Mouse (Mus musculus) left cerebral cortex, postnatal 4 days (tissue): ENCODE measurements around the gene Cib3. TPM values are rescaled to one million over a fixed set of nuclear protein-coding genes. Genes with fewer than 3 reads are reported as not detected.

Experiments
- DNase-seq: peaks from one replicate; pipeline ENCODE4 v3.0.0-alpha.2; 2022
- intact Hi-C: fragments of 180-260 bp; cut with DNase I; formaldehyde crosslinking; loops from one replicate; pipeline ENCODE4 v1.15.1; 2025
- total RNA-seq, 2 experiments: library from RNA; stranded (reverse); gene quantifications; 2 replicates each; pipeline ENCODE4 v1.2.3; 2021

The Cib3 gene
- total RNA-seq, 2 experiments from 2014 or later: 0.16 TPM; not detected in 1

DNA sequence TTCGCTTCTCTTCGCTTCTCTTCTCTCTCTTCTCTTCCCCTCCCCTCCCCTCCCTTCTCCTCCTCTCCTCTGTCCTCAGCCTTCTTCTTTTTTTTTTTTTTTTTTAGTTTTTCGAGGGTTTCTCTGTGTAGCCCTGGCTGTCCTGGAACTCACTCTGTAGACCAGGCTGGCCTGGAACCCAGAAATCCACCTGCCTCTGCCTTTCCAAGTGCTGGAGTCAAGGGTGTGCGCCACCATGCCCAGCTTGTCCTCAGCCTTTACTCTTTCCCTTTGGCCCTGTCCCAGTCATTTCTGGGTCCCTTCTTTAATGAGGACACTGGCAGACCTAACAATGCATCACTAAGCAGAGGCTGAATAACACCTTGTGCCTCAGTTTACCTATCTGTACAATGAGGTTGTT lies 899 bp upstream of the Cib3 start, which contains the start of gene Gm11034:
Gm11034 (minus strand) TSS at position 101 of the 400 bp plus-strand sequence.
- intact Hi-C loops: no loop called here
- DNase-seq: no peak

GRCm38 (mm10) chr8:72211846-72212245 lies 791 bp downstream of the Cib3 start:
- no peak for DNase-seq
- intact Hi-C loops: no loop called here

DNA sequence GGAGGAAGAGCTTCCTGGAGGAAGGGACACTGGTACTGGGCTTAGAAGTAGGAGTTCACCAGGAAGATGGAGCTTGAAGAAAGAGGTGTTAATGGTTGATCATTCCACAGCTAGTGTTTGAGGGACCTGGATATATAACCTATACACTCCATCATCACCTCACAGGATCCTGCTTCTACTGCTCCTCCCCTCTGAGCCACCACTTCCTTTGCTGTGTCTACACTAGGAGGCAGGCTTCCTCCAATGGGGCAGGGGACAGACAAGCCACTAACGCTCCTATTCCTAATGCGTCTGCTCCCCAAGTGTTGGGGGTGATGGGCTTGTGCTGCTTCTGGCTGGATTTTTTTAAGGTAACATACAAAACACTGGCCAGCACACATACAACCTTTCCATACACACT lies 1.9 kb downstream of the Cib3 start:
- no peak for DNase-seq

DNA sequence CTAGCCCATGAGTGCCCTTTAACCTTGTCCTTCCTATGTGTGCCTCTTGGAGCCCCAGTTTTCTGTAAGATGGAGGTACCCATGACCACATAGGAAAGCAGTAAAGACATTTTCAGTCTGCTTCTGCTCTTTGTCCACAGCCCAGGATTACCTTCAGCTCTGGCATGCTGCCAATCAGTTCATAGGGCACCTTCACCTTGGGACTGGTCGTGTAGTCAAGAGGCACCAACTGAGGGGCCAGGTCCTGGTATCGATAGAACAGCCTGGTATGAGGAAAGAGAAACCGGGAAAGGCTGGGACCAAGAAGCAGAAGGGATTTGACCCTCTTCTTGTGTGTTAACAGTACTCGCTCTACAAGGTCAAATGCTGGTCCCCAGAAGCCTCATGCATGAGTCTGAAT lies 2.4 kb downstream of the Cib3 start:
- intact Hi-C loops: no loop called here
- DNase-seq: no peak

More for the DNA sequence above, 1.9 kb downstream of the Cib3 start:
- intact Hi-C loops: no loop called here

- intact Hi-C loops: no loop called here
- no peak for DNase-seq
Observed at GRCm38 (mm10) chr8:72208582-72208981, 4.1 kb downstream of the Cib3 start.

DNA sequence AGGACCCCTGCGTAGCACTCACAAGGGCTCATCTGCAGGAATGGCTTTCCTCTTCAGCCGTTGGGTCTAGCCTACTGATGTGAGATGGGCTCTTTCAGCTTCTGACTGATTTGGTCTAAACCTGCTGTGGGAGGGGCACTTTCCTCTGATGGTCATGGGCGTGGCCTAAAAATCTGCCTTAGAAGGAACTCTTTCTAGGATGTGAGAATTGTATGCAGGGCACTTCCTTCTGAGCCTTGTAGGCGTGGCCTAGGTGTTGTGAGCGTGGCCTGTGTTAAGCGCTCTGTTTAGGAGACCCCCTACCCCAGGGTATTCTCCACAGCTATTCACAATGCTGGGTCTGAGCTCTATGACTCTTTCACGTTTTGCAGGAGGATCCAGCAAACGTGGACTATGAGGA lies 14.6 kb downstream of the Cib3 start:
- intact Hi-C loops: no loop called here

GRCm38 (mm10) chr8:72192065-72192464 lies 20.6 kb downstream of the Cib3 start:
- intact Hi-C loops: no loop called here
- no peak for DNase-seq

More for the DNA sequence above, 14.6 kb downstream of the Cib3 start:
- no peak for DNase-seq

GRCm38 (mm10) chr8:72190215-72190539 lies 22.5 kb downstream of the Cib3 start:
- intact Hi-C loops: no loop called here
- DNase-seq: no peak

- intact Hi-C loops: no loop called here
- no peak for DNase-seq
Observed at GRCm38 (mm10) chr8:72189417-72190214, 23.0 kb downstream of the Cib3 start, which contains the start of gene Hsh2d. TSS of gene Hsh2d (plus strand) at chr8:72189638.

DNA sequence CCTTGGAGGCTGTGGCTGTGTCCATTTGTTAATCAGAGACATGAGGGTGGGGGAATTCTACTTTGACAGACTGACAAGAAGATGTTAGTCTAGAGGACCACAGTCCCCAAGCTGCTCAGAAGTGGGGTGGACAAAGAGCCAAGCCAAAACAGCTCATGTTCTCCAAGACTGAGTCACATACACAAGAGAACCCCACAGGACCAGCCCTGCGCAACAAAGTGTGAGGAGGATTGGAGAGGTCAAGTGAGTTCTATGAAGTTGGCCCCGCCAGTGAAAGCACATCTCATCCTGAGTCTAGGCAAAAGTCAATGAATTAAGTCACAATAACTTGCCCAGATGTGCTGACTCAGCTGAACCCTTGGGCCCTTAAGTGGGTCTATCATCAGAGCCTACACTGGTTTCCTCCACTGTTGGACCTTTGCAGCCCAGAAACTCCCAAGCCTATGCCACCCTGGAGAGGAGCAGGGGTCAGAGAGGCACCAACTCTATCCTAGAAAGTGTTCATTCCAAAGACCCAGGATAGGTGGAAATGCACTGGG lies 24.8 kb downstream of the Cib3 start:
- intact Hi-C loops: no loop called here
- DNase-seq: no peak

GRCm38 (mm10) chr8:72183554-72184202 lies 29.0 kb downstream of the Cib3 start:
- intact Hi-C loops: no loop called here
- peak; percentile 32 for DNase-seq

DNA sequence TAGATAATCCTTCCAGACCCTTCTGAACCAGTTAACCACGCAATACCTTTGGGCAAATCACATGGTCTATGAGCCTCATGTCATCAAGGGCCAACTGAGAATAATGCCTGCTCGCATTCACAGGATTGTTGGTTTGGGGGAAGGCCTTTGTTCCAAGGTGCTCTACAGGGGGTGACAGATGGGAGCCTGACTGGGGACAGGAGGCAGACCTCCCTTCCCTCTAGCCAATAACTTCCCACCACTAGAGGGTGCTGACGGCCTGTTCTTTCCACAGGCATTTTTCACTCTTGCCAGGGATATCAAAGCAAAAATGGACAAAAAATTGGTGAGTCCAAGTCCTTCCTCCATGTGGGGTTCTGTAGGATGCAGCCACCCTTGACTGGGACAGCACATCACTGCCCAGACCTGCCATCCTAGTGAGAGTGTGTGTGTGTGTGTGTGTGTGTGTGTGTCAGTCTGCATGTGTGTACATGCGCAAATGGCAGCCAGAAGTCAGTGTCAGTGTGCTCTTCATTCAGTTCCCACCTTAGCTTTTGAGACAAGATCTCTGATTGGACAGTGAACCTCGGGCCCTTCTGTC lies 35.2 kb downstream of the Cib3 start:
- intact Hi-C loops: loop anchor here (10.0 kb wide), 1 partner anchor 187 kb away; no protein-coding TSS in a partner anchor
- peak; percentile 86 for DNase-seq

- DNase-seq: no peak
- intact Hi-C loops: loop anchor here (10.0 kb wide), 1 partner anchor 195 kb away; no protein-coding TSS in a partner anchor
Observed at GRCm38 (mm10) chr8:72169681-72170249, 42.9 kb downstream of the Cib3 start.

DNA sequence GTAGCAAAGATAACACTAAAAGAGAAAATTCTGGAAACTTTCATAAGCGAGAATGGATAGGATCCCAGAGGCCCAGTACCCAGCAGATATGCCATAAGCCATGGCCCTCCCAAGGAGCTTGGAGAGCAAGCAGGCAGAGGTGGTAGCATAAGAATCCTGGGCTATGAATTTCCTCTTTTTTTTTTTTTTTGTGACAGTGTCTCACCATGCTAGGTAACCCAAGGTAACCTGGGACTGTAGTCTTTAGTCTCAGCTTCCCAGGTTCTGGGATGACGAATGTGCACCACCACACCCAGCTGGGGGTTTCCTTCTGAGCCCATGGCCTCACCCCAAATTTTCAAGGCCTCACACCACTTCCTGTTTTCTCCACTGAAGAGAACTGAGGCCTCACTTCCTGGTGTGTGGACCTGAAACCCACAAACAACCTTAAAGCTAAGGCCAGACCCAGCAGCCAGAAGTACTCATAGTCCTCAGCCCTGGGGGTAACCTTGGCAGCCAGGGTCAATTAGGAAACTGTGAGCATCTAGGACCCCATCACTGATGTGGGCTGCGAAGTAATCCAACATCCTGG lies 43.5 kb downstream of the Cib3 start:
- DNase-seq: no peak
- intact Hi-C loops: no loop called here

DNA sequence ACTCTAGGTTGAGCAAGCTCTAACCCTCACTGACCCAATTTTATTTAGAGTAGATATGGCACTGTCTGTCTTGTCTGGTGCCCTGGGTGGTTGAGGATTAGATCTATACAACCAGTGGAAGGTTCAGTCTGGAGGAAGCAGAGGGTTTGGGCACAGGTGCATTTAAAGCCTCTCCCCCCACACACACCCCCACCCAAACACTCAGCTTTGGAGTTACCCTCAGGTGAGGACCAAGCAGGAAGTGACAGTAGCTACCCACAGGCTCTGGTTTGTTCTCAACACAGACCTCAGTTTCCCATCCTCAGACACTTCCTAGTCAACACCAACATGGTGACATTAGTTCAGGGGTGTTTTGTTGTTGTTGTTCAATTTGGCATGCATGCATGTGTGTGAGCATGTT lies 49.8 kb downstream of the Cib3 start:
- intact Hi-C loops: no loop called here

GRCm38 (mm10) chr8:72160707-72161697 lies 51.6 kb downstream of the Cib3 start, which contains the start of gene Rab8a:
TSS of gene Rab8a (plus strand) at chr8:72161200.
- peak; percentile 100 for DNase-seq
- intact Hi-C loops: no loop called here

More for the DNA sequence above, 49.8 kb downstream of the Cib3 start:
- no peak for DNase-seq

DNA sequence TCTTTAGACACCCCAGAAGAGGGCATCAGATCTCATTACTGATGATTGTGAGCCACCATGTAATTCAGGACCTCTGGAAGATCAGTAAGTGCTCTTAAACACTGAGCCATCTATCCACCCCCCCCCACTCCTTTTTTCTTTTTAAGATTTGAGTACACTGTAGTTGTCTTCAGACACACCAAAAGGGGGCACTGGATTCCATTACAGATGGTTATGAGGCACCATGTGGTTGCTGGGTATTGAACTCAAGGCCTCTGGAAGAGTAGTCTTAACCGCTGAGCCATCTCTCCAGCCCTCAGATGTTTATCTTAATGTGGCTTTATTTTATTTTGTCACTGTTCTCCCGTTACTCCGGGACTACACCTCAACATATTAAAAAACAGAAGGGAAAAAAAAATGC lies 52.6 kb downstream of the Cib3 start:
- no peak for DNase-seq
- intact Hi-C loops: no loop called here

DNA sequence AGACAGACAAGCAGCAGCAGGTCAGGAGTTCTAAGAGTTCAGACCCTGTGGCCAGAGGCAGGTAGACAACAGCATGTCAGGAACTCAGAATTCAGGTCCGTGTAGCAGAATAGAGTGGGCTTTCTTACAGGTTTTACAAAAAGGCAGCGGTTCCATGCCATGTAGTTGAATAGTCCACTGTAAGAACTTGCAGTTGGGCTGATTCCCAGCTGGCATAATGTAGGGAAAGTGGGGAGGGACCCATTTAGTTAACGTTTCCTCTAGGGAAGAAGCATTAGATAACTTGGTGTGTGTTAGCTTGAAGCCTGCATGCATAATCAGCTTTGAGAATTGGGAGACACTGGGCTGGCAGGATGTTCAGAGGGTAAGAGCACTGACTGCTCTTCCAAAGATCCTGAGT lies 53.9 kb downstream of the Cib3 start:
- no peak for DNase-seq
- intact Hi-C loops: no loop called here

- intact Hi-C loops: no loop called here
- DNase-seq: no peak
Observed at GRCm38 (mm10) chr8:72158096-72158495, 54.5 kb downstream of the Cib3 start.
